Mouse (Mus musculus) embryonic fibroblast, embryonic 13.5 days (primary cell): ENCODE measurements around the gene Timm17b.

ENCODE experiments used
- CTCF ChIP-seq: IDR thresholded peaks from 2 replicates; pipeline ENCODE4 v1.5.1; 2011; ENCODE audit warnings: mild to moderate bottlenecking, control low read depth, low read length, moderate library complexity, borderline replicate concordance; ENCODE audit not compliant: insufficient read depth
- POLR2A ChIP-seq: IDR thresholded peaks from 2 replicates; pipeline ENCODE4 v1.6.1; 2011; ENCODE audit warnings: low read depth, mild to moderate bottlenecking, control low read depth, low read length, moderate library complexity

GRCm38 (mm10) chrX:7937667-7938066, 38.5 kb downstream of the Timm17b start:
- TF ChIP-seq CTCF (no peak), POLR2A (no peak)
